Mouse (Mus musculus) spleen, adult 2 months (tissue): ENCODE measurements around the gene Pkn1. TPM values are rescaled to one million over a fixed set of nuclear protein-coding genes. Genes with fewer than 3 reads are reported as not detected.

Experiments used
- DNase-seq, 2 experiments: peaks; one replicate each; pipeline versions ENCODE4 v3.0.0 to v3.0.0-alpha.2; 2012 to 2021; ENCODE audit warnings: low spot score in 2 of 2, low read depth in 1 of 2
- H3K27ac ChIP-seq: fragments of 200-500 bp; 2 replicates; pipeline ENCODE4 v1.5.1; 2012; ENCODE audit warnings: low read length, inconsistent platforms; ENCODE audit not compliant: insufficient read depth
- H3K27me3 ChIP-seq: fragments of 200-500 bp; 2 replicates; pipeline ENCODE4 v1.6.1; 2012; ENCODE audit warnings: mild to moderate bottlenecking, moderate library complexity, low read length, inconsistent platforms; ENCODE audit not compliant: control insufficient read depth, insufficient read depth
- H3K36me3 ChIP-seq: fragments of 200-500 bp; 2 replicates; pipeline ENCODE4 v1.6.1; 2012; ENCODE audit warnings: mild to moderate bottlenecking, low read length, inconsistent platforms; ENCODE audit not compliant: control insufficient read depth, insufficient read depth
- H3K4me1 ChIP-seq: fragments of 200-500 bp; 2 replicates; pipeline ENCODE4 v1.6.1; 2011; ENCODE audit warnings: inconsistent platforms; ENCODE audit not compliant: control insufficient read depth, insufficient read depth, insufficient read length
- H3K4me3 ChIP-seq: fragments of 200-500 bp; 2 replicates; pipeline ENCODE4 v1.5.1; 2011; ENCODE audit warnings: mild to moderate bottlenecking, inconsistent platforms; ENCODE audit not compliant: insufficient read depth, insufficient read length; ENCODE audit errors: extremely low read depth
- CTCF ChIP-seq: fragments of 200-500 bp; IDR thresholded peaks from 2 replicates; pipeline ENCODE4 v1.5.1; 2011; ENCODE audit warnings: mild to moderate bottlenecking, inconsistent platforms; ENCODE audit not compliant: insufficient read depth, insufficient read length, insufficient replicate concordance; ENCODE audit errors: extremely low read depth
- POLR2A ChIP-seq: fragments of 200-500 bp; IDR thresholded peaks from 2 replicates; pipeline ENCODE4 v1.6.1; 2011; ENCODE audit warnings: low read depth, low read length, inconsistent platforms
- WGBS: fragments of 180-500 bp; shearing (Covaris S2); methylation state at CpG from one replicate; pipeline ENCODE4 v1.1.7; 2018; 5-methylcytosine and 5-hydroxymethylcytosine counted together
- polyA plus RNA-seq: library from polyadenylated mRNA; depleted of rRNA; stranded (reverse); fragments of >200 nt; gene quantifications from 2 replicates; pipeline ENCODE4 v1.2.3, GENCODE M21; 2012

Gene Pkn1
- polyA plus RNA-seq, 1 experiment = 165 TPM

GRCm38 (mm10) chr8:83667526-83667925 lies 31.5 kb downstream of the Pkn1 start:
- Histone ChIP-seq H3K36me3 (peaks cover 31% of the 10 kb centered on the region), H3K4me1 (peaks cover 11% of the 10 kb centered on the region), H3K4me3 (no peak overlapping the region), H3K27me3 (no peaks in the 10 kb centered on the region), H3K27ac (no peak overlapping the region)
- WGBS = 82% methylated on average over 10 of the region's 10 CpGs
- TF ChIP-seq CTCF (no peak), POLR2A (no peak)
- DNase-seq = no peak

- H3K27me3 ChIP-seq = no peaks in the 10 kb centered on the region
- peaks cover 25% of the 10 kb centered on the region for H3K36me3 ChIP-seq
- no peak overlapping the region for H3K4me3 ChIP-seq
- H3K4me1 ChIP-seq = peaks cover 13% of the 10 kb centered on the region
- WGBS = 86% methylated on average over 3 of the region's 3 CpGs
- no peak overlapping the region for H3K27ac ChIP-seq
- no peak for DNase-seq
- TF ChIP-seq POLR2A (no peak), CTCF (no peak)
Observed at GRCm38 (mm10) chr8:83666866-83667234, 32.1 kb downstream of the Pkn1 start.

GRCm38 (mm10) chr8:83665969-83666865 lies 32.8 kb downstream of the Pkn1 start, which contains the start of gene Ptger1:
Gene Ptger1 (plus strand): TSS chr8:83666678.
- Histone ChIP-seq H3K36me3 (peaks cover 18% of the 10 kb centered on the region), H3K4me1 (peaks cover 13% of the 10 kb centered on the region), H3K27me3 (no peaks in the 10 kb centered on the region), H3K27ac (no peak within 1 kb of the TSS), H3K4me3 (no peak within 1 kb of the TSS)
- TF ChIP-seq CTCF = no peak
- TF ChIP-seq POLR2A = no peak
- no peak for DNase-seq
- 34% methylated on average over 14 of the region's 14 CpGs for WGBS

GRCm38 (mm10) chr8:83664931-83665625 lies 33.9 kb downstream of the Pkn1 start:
- Histone ChIP-seq H3K27ac (no peak overlapping the region), H3K27me3 (no peaks in the 10 kb centered on the region), H3K4me3 (no peak overlapping the region), H3K36me3 (peaks cover 7% of the 10 kb centered on the region), H3K4me1 (peaks cover 13% of the 10 kb centered on the region)
- WGBS = 72% methylated on average over 2 of the region's 2 CpGs
- no peak for TF ChIP-seq POLR2A
- TF ChIP-seq CTCF = no peak
- no peak for DNase-seq

- no peak for DNase-seq
- Histone ChIP-seq H3K4me1 (peaks cover 13% of the 10 kb centered on the region), H3K36me3 (no peaks in the 10 kb centered on the region), H3K27me3 (no peaks in the 10 kb centered on the region), H3K27ac (no peak overlapping the region), H3K4me3 (no peak overlapping the region)
- TF ChIP-seq CTCF = no peak
- no peak for TF ChIP-seq POLR2A
- 86% methylated on average over 13 of the region's 13 CpGs for WGBS
Observed at GRCm38 (mm10) chr8:83664096-83664495, 34.9 kb downstream of the Pkn1 start.

GRCm38 (mm10) chr8:83662421-83662826 lies 36.6 kb downstream of the Pkn1 start:
- TF ChIP-seq CTCF (peak; percentile 99), POLR2A (no peak)
- no peaks in the 10 kb centered on the region for H3K36me3 ChIP-seq
- WGBS = 17% methylated on average over 4 of the region's 4 CpGs
- H3K4me1 ChIP-seq = peaks cover 3% of the 10 kb centered on the region; the same call in 1 of the 2 replicates
- no peak overlapping the region for H3K4me3 ChIP-seq
- H3K27ac ChIP-seq = no peak overlapping the region
- peak; percentile 68 to 87 for DNase-seq
- no peaks in the 10 kb centered on the region for H3K27me3 ChIP-seq
